Mouse (Mus musculus) spleen, adult 2 months (tissue): ENCODE data around the gene Gm609. TPM values are rescaled to one million over a fixed set of nuclear protein-coding genes. Genes with fewer than 3 reads are reported as not detected.

ENCODE experiments used
- DNase-seq, 2 experiments: peaks; one replicate each; pipeline versions ENCODE4 v3.0.0 to v3.0.0-alpha.2; 2012 to 2021; ENCODE audit warnings: low spot score in 2 of 2, low read depth in 1 of 2
- H3K27ac ChIP-seq: fragments of 200-500 bp; 2 replicates; pipeline ENCODE4 v1.5.1; 2012; ENCODE audit warnings: low read length, inconsistent platforms; ENCODE audit not compliant: insufficient read depth
- H3K27me3 ChIP-seq: fragments of 200-500 bp; 2 replicates; pipeline ENCODE4 v1.6.1; 2012; ENCODE audit warnings: mild to moderate bottlenecking, moderate library complexity, low read length, inconsistent platforms; ENCODE audit not compliant: control insufficient read depth, insufficient read depth
- H3K36me3 ChIP-seq: fragments of 200-500 bp; 2 replicates; pipeline ENCODE4 v1.6.1; 2012; ENCODE audit warnings: mild to moderate bottlenecking, low read length, inconsistent platforms; ENCODE audit not compliant: control insufficient read depth, insufficient read depth
- H3K4me1 ChIP-seq: fragments of 200-500 bp; 2 replicates; pipeline ENCODE4 v1.6.1; 2011; ENCODE audit warnings: inconsistent platforms; ENCODE audit not compliant: control insufficient read depth, insufficient read depth, insufficient read length
- H3K4me3 ChIP-seq: fragments of 200-500 bp; 2 replicates; pipeline ENCODE4 v1.5.1; 2011; ENCODE audit warnings: mild to moderate bottlenecking, inconsistent platforms; ENCODE audit not compliant: insufficient read depth, insufficient read length; ENCODE audit errors: extremely low read depth
- CTCF ChIP-seq: fragments of 200-500 bp; IDR thresholded peaks from 2 replicates; pipeline ENCODE4 v1.5.1; 2011; ENCODE audit warnings: mild to moderate bottlenecking, inconsistent platforms; ENCODE audit not compliant: insufficient read depth, insufficient read length, insufficient replicate concordance; ENCODE audit errors: extremely low read depth
- POLR2A ChIP-seq: fragments of 200-500 bp; IDR thresholded peaks from 2 replicates; pipeline ENCODE4 v1.6.1; 2011; ENCODE audit warnings: low read depth, low read length, inconsistent platforms
- WGBS: fragments of 180-500 bp; shearing (Covaris S2); methylation state at CpG from one replicate; pipeline ENCODE4 v1.1.7; 2018; 5-methylcytosine and 5-hydroxymethylcytosine counted together
- polyA plus RNA-seq: library from polyadenylated mRNA; depleted of rRNA; stranded (reverse); fragments of >200 nt; gene quantifications from 2 replicates; pipeline ENCODE4 v1.2.3, GENCODE M21; 2012

Gene Gm609
- polyA plus RNA-seq, 1 experiment, result not detected

GRCm38 (mm10) chr16:45375506-45376225 is 117.1 kb downstream of the Gm609 start:
- no peak for TF ChIP-seq CTCF
- TF ChIP-seq POLR2A, result no peak
- Histone ChIP-seq H3K4me3 (no peak overlapping the region), H3K27ac (no peak overlapping the region), H3K36me3 (no peaks in the 10 kb centered on the region), H3K27me3 (no peaks in the 10 kb centered on the region), H3K4me1 (no peaks in the 10 kb centered on the region)
- WGBS, result 89% methylated on average over 2 of the region's 2 CpGs
- DNase-seq, result no peak

GRCm38 (mm10) chr16:45374074-45374473 is 118.7 kb downstream of the Gm609 start:
- WGBS, result 88% methylated on average over 2 of the region's 2 CpGs
- TF ChIP-seq POLR2A (no peak), CTCF (no peak)

GRCm38 (mm10) chr16:45371076-45371475 is 121.7 kb downstream of the Gm609 start:
- DNase-seq, result no peak
- Histone ChIP-seq H3K4me3 (no peak overlapping the region), H3K4me1 (no peaks in the 10 kb centered on the region), H3K36me3 (no peaks in the 10 kb centered on the region), H3K27ac (no peak overlapping the region), H3K27me3 (no peaks in the 10 kb centered on the region)
- TF ChIP-seq POLR2A (no peak), CTCF (no peak)
- 83% methylated on average over 1 of the region's 1 CpGs for WGBS

More at GRCm38 (mm10) chr16:45374074-45374473, 118.7 kb downstream of the Gm609 start:
- DNase-seq, result no peak
- no peaks in the 10 kb centered on the region for H3K27me3 ChIP-seq
- no peaks in the 10 kb centered on the region for H3K4me1 ChIP-seq
- no peaks in the 10 kb centered on the region for H3K36me3 ChIP-seq
- H3K4me3 ChIP-seq, result no peak overlapping the region
- H3K27ac ChIP-seq, result no peak overlapping the region

GRCm38 (mm10) chr16:45369285-45369965 is 123.3 kb downstream of the Gm609 start:
- no peak for DNase-seq
- H3K27ac ChIP-seq, result no peak overlapping the region
- no peaks in the 10 kb centered on the region for H3K4me1 ChIP-seq
- WGBS, result 87% methylated on average over 4 of the region's 4 CpGs
- H3K4me3 ChIP-seq, result no peak overlapping the region
- no peaks in the 10 kb centered on the region for H3K36me3 ChIP-seq
- no peak for TF ChIP-seq POLR2A
- TF ChIP-seq CTCF, result no peak
- H3K27me3 ChIP-seq, result no peaks in the 10 kb centered on the region

- DNase-seq, result no peak
- H3K27me3 ChIP-seq, result no peaks in the 10 kb centered on the region
- H3K4me3 ChIP-seq, result no peak overlapping the region
- WGBS, result 94% methylated on average over 7 of the region's 7 CpGs
- H3K36me3 ChIP-seq, result no peaks in the 10 kb centered on the region
- TF ChIP-seq CTCF (no peak), POLR2A (no peak)
- no peak overlapping the region for H3K27ac ChIP-seq
- H3K4me1 ChIP-seq, result no peaks in the 10 kb centered on the region
These were observed 126.7 kb downstream of the Gm609 start for GRCm38 (mm10) chr16:45366111-45366510.

- 94% methylated on average over 9 of the region's 9 CpGs for WGBS
- Histone ChIP-seq H3K27me3 (no peaks in the 10 kb centered on the region), H3K4me1 (no peaks in the 10 kb centered on the region), H3K27ac (no peak overlapping the region), H3K36me3 (no peaks in the 10 kb centered on the region), H3K4me3 (no peak overlapping the region)
- DNase-seq, result no peak
- TF ChIP-seq POLR2A (no peak), CTCF (no peak)
These were observed 127.4 kb downstream of the Gm609 start for GRCm38 (mm10) chr16:45365353-45365752.

GRCm38 (mm10) chr16:45364627-45365026 is 128.1 kb downstream of the Gm609 start:
- 96% methylated on average over 1 of the region's 1 CpGs for WGBS
- no peak overlapping the region for H3K4me3 ChIP-seq
- H3K4me1 ChIP-seq, result no peaks in the 10 kb centered on the region
- no peaks in the 10 kb centered on the region for H3K36me3 ChIP-seq
- TF ChIP-seq POLR2A, result no peak
- TF ChIP-seq CTCF, result no peak
- no peak overlapping the region for H3K27ac ChIP-seq
- DNase-seq, result no peak
- no peaks in the 10 kb centered on the region for H3K27me3 ChIP-seq
